Mouse (Mus musculus) layer of hippocampus, postnatal 36 days (tissue): ENCODE data around the gene H2afv. TPM values are rescaled to one million over a fixed set of nuclear protein-coding genes. Genes with fewer than 3 reads are reported as not detected.
A peak's percentile ranks its signal among the peaks of the same experiment; 100 is the strongest.
"Not testable (repeated sequence)": the region's sequence is repeated elsewhere in the genome, so short reads cannot be mapped to it uniquely, and the experiment has no call there.

Source experiments
- DNase-seq, 2 experiments: peaks; one replicate each; pipeline ENCODE4 v3.0.0; 2022
- total RNA-seq, 2 experiments: library from RNA; stranded (reverse); gene quantifications; 2 replicates each; pipeline ENCODE4 v1.2.3; 2021

The H2afv gene
- total RNA-seq, 2 experiments from 2014 or later = 41.8 to 42.6 TPM

DNA sequence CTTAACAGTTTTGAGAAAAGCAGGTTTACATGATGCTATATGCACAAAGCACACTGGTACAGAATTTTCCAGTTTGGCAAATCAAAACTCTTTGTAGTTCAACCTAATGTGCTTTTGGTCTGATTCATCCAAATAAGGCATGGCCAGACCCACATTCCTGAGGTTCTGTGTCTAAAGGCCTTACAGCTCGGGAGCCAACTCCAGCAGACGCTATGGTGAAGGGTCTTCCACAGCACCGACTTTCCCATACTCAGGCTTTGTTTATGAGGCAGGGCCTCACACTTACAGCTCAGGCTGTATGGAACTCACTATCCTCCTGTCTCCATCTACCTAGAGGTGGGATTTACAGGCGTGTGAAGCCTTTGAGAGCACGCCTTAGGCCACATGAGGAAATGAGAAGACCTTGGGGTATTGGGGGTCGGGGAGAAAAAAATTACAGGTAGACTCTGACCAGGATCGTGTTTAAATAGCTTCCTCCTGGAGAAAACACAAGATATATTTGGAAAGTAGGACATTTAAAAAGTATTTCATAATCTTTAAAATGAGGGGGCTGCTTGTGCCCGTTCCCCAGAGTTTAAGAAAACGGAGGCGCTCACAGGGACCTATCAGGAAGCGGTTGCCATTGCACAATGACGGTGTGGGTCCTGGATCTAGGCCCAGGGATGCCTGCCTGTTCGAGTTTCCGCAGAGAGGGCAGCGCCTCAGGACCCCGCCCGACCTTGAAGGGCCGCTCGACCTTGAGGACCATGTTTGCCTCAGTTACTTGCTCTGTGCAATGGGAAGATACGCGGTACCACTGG is 29.3 kb downstream of the H2afv start, which contains the start of gene Ppia:
Ppia (plus strand) TSS at position 693 of the 800 bp plus-strand sequence.
- DNase-seq = no peak

DNA sequence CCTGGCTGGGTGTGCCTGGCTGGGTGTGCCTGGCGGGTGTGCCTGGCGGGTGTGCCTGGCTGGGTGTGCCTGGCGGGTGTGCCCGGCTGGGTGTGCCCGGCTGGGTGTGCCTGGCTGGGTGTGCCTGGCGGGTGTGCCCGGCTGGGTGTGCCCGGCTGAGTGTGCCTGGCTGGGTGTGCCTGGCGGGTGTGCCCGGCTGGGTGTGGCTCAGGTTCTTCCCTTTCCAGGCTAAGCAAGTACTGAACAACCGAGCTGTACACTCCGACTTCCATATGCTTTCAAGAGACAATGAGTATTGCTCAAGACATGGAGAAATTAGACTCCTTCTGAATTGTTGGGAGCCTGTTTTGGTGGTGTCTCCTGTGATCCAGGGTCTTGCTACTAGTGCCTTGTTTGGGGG is 31.0 kb downstream of the H2afv start:
- DNase-seq = no peak

DNA sequence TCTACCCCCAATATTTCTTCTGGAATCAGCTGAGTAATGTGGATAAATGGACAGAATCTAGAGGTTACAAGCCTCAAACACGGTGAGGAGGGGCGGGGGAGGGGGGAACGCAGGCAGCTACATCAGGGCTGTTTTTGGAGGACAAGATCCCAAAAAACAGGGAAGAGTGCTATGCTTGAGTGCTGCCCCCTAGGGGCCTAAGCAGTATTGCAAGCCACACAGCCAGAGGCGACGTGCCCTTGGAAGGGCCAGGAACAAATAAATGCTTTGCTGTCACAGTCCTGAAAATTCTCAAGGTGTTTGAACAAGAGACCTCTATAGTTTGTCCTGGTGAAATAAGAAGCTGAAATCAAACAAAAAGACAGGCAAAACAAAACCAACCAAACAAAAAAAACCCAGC is 32.6 kb downstream of the H2afv start:
- peak; percentile 68 to 80 for DNase-seq

DNA sequence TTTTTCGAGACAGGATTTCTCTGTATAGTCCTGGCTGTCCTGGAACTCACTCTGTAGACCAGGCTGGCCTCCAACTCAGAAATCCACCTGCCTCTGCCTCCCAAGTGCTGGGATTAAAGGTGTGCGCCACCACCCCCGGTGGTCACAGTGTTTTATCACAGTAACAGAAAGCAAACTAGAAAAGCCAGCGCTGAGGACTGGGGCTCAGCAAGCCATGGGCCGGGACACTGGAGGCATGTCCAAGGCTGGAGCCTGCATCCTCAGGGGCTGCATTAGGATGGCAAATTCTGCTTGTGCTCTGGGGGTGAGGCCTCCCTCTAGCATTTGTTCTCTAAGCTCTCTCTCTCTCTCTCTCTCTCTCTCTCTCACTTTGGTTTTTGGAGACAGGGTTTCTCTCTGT is 33.5 kb downstream of the H2afv start:
- DNase-seq = not testable (repeated sequence)

DNA sequence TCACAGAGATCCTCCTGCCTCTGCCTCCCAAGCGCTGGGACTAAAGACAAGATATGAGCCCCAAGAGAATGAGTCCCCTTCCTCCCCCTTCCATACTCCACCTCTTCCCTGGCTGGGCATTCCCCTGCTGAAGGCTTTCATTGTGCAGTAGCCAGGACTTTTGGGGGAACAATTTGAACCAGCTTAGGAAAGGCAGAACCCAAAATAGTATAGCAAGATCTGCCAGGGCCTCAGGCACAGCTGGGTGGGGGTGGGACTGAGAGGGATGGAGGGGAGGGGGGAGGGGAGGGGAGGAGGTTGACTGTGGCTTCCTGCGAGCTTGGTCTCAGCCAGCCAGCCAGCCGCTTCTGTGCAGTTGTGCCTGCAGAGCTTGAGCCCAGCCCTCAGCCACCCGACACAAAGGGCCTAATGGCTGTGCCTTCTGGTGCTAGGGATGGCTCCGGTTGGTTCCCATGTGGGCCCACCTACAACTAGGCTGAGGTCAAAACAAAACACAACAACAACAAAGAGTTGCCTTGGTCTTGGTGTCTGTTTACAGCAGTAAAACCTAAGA is 34.1 kb downstream of the H2afv start:
- no peak for DNase-seq

DNA sequence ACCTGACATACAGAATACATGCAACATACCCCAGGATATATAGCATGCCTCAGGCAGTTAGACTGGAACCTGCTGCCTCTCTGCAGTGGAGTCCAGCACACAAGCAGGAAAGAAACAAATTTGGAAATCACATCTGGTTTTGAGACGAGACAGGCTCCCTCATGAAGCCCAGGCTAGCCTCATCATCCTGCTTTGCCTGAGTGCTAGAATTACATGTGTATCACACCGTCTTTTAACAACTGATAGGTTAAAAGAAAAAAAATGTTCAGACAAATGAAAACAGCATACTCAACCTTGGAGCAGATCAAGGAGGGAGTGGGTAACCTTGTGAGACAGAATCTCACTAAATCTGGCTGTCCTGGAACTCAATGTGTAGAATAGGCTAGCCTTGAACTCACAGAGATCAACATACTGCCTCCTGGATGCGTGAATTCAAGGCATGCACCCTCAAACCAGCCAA is 37.1 kb downstream of the H2afv start:
- DNase-seq = no peak

DNA sequence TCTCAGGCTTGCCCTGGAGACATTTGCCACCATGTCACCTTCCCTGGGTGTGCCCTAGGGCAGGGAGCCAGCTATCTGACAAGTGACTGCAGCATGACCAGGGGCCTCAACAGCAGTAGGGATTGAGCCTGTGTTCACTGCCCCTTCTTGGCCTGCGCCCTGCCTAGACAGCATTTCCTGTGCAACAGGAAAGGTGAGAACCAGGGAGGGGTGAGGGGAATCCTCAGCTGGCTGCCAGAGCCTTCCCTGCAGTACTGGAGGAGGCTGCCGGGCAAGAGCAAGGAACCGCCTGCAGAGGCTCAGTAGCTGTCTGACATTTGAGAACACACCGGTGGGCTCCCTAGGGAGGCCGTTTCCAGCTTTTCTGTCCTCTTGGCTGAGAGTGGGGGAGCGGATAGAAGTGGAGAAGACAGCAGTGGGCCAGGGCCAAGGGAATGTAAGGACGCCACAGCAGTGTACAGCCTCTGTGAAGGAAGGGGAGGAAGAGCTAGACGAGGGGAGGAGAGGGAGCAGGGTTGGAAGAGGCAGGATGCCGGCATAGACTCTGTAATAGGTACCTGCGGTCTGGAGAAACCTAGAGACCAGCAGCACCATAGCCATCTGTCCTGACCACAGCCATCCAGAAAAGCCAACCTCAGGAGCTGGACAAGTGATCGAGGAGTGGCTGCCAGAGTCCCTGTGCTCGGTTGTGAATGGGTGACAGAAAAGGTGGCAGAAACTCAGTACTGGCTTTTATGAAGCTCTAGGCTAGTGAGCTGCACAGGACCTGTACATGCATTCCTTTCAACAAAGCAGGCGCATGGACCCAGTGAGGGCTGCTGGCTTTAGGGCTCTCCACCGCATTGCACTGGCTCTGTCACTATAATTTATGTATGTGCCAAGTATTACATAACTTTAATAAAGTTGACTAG is 37.7 kb downstream of the H2afv start:
- no peak for DNase-seq

DNA sequence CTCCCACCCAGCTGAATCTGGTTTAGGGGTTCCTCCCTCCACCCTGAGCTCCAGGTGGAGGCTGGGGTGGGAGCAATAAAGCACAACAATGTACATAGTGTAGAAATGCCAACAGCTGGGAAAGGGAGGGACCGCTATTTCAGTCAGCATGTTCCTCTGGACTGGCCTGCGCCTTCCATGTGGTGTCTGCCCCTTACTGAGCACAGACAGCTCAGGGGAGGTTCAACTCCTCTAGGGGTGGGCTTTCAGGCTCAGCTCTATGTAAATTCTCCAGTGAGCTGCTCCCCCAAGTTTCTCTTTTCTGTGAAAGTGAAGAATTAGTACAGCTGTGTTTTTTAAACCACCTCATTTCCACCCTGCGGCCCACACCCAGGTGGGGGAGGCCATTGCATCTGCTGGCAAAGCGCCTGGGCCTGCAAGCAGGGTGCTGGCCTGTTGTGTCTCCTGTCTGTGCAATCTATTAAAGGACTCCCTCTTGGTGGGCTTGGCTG is 38.6 kb downstream of the H2afv start:
- no peak for DNase-seq

DNA sequence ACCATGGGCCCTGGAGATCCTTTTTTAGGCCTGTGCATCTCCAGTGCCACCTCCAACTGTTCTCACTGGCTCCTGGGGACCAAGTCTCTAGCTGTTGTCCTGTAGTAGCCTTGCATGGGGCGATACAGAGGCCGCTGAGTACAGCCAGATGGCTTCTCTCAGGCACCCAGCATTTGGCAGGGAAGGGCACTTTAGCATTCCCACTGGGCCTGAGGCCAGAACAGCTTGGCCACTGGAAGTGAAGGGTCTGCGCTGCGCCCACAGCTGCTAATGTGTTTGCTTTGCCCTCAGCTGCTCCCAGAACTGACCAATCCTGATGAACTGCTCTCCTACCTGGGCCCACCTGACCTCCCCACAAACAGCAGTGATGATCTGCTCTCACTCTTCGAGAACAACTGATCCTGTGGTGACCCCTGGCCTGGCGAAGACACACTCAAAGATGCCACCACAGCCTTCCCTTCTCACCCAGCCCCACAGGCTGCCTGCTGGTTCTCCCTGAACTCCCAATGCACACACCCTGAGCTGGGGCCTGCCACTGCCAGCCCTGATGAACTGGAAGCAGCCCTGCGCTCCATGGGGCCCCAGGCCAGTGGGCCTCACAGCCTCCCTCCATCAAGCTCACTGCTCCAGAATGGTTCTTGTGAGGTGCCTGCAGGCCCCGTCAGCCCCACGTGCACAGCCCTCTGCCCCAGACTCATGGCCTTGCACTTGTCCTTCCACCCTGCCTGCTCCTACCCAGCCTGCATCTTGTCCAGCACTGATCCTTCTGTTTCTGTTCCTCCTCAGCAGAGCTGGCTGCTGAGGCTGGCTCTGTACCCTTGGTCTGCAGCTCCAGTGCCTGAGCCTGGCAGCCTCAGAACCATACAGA is 39.3 kb downstream of the H2afv start:
- no peak for DNase-seq

DNA sequence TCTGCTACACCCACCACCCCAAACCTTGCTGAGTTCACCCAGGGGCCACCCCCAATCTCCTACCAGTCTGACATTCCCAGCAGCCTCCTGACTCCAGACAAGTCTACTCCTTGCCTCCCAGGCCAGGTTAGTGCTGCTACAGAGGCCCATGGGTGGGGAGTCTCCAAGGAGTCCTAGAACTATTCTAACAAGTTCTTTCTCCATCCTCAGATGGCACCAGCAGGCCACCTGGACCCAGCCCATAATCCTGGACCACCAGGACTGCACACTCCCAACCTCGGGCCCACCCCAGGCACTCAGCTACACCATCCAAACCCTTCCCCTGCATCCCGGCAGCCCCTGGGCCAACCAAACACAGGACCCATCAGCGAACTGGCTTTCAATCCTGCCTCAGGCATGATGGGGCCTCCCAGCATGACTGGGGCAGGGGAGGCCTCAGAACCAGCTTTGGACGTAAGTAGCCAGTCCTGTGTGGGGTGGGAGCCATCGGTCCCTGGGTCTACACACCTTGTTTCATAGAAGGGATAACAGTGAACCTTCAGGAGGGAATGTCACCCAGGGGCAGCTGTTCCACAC is 40.3 kb downstream of the H2afv start:
- no peak for DNase-seq

DNA sequence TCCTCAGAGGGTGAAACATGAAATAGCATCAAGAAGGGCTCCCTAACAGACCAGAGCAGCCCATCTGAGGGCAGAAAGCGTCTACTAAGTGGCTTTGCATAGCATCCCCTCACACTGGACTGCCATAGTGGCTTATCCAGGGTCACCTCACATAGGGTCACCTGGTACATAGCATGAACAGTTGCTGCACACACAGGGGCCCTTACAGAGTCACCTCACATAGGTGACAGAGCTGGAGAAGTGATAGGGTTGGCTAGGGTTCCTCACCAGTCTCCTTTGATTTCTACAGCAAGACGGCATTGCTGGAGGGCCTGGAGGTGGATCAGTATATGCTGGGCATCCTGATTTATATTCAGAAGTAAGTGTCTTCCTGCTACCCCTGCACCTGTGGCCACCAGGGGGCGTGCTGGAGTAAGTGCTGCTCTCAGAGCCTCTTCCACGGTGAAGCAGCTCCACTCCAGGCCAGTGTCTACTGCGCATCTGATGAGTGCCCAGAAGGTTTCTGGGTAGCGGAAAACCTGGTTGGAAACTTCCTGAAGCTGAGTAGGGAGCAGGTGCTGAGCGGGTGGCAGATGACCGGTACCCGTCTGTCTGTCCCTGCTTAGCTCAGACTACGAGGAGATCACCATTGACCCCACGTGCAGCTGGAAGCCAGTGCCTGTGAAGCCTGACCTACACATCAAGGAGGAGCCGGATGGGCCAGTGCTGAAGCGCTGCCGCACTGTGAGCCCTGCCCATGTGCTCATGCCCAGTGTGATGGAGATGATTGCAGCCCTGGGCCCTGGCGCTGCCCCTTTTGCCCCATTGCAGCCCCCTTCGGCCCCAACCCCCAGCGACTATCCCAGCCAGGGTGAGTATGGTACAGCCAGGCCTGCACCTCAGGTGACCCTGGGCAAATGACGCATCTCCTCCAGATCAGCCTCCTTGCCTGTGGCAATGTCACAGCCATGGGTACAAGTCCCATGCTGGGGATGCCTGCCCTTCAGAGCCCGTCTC is 41.4 kb downstream of the H2afv start:
- no peak for DNase-seq

DNA sequence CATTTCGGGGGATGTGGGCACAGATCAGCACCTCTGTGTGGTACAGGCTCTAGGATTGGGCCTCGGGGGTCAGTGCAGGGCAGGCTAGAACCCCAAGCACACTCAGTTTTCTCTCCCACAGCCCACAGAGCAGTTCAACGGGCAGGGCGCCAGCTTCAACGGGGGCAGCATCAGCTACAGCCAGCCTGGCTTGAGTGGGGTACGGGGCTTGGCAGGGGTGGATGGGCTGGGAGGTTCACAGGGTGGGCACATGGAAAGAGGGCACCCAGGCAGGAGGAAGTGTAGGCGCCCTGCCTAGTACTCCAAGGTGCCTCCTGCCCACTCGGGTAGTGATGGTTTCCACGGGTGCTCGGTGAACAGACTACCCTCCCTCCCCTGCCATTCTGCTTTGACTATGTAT is 46.1 kb downstream of the H2afv start:
- DNase-seq = no peak

DNA sequence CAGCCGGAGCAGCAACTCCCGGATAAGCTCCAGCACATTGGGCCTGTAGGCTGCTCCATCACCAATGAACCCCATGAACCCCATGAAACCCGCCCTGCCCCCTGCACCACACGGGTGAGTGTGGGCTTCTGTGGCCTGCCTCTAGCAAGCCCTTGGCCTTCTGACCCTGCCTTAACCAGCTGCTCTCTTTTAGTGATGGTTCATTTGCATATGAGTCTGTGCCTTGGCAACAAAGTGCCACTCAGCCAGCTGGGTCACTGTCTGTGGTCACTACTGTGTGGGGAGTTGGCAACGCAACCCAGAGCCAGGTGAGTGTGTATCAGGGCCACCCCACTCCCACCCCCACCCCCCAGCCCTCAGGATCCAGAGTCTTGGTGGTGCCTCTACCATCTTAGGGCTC is 48.7 kb downstream of the H2afv start:
- DNase-seq = no peak

DNA sequence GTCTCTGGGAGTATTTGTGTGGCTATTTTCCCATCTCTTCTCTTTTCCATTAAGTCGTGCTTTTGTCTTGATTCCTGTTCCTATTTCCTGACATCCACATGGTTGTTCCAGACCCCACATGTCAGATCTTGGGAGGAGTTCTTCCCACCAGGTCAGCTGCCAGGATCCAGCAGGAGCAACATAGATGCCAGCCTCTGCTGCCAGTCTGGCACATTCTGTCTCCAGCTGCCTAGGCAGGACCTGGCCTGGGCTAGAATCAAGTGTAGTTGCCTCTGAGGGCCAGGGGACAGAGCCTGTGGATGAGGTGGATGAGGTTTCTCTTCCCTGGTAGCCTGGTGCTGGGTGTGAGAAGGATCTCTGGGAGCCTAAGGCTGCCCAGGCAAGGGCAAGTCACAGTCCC is 50.4 kb downstream of the H2afv start:
- DNase-seq = no peak

DNA sequence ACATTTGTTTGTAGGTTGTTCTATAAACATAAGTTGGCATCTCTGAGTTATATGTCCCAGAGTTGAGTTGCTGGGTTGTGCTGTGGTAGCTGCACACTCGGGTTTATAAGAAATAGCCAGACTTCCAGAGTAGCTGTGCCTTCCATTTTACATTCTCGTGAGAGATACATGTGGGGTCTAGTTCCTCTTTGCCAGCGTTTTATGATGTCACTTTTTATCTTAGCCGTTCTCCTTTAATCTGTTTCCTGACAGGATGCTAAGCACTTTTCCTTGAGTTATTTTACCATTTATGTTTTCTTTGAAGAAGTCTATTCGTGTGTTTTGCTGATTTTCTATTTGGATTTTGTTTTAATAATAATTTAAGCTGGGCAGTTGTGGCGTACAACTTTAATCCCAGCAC is 51.4 kb downstream of the H2afv start:
- DNase-seq = no peak

DNA sequence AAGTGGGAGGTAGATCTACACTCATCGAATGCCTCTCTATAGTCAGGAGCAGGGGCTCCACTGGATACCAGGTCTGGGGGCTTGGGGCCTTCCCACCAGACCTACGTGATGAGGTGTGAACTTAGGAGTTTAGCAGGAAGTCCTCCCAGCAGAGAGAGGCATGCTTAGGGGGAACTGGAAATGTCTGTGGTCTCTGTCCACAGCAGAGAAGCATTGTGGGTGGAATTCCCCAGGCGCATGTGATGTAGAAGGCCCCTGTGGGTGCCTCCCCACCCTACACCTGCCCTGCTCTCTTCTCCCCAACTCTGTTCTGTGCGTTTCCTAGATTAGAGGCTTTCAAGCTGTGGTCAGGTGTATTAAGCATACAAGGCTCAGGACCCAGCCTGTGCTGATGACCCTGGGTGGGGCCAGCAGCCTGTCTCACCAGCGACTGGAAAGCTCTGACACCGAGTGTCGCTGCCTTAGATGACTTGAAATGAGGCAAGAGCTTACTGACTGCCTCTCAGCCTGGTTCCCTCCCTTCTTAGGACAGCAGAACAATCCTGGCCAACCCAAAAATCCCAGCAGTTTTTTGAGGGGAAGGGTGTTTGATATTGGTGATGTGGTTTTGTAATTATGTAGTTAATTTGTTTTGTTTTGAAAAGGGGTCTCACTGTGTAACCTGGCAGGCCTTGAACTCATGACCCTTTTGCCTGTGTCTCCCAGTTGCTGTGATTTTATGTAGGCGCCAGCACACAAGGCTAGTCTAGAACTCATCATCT is 52.5 kb downstream of the H2afv start:
- no peak for DNase-seq

DNA sequence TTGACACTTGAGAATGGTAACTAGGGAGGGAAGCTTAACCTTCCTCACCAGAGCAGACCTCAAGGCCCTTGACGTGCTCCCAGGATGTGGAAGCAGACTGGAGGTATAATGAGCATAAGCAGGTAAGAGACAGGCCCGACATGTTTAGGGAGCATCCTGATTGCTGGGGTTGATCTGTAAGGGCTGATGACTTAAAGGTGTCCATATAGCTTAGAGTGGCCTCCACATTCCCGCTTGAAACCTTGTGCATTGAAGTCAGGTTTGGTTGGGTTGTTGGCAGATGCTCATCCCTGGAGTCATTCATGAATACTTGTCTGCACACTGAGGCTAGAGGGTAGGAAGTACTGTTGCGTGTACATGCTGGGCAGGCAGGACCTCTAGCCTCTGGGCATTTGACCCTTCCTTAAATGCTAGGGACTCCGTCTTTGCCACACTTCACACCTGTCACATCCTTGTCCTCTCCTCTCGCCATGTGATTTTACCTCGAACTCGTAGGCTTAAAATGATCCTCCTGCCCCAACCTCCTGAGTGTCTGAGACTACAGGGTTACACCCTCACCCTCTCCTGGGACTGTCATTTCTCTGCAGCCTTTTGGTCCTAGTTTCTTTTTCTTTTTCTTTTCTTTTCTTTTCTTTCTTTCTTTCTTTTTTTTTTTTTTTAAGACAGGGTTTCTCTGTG is 53.7 kb downstream of the H2afv start:
- DNase-seq = no peak

DNA sequence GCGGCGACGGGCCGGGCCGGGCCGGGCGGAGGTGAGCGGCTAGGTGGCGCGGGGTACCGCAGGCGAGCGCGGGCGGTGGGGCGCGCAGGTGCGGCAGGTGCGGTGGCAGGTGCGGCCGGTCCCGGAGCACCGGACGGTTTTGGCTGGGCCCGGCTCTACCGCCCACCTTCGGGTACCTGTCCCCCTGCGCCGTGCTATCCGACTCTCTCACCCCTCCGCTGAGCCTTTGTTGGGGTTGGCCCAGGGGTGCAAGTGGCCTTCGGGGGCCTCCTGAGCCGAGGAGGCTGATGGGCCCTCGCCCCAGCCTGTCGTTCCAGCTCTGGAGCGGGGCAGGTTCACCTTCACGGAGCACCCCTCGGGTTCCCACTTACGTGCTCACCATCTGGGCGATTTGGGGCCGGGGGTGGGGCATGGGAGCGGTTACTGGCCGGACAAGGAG is 54.7 kb downstream of the H2afv start:
- DNase-seq = no peak
